Mouse (Mus musculus) ES-E14 (cell line): ENCODE measurements at regions not wholly inside any gene's neighbourhood (a gene's known extent, or its start where the extent isn't known, plus 50 kb on each side); places are given as distances from the start of the nearest gene placed in this dataset.
"Not testable (repeated sequence)": the region's sequence is repeated elsewhere in the genome, so short reads cannot be mapped to it uniquely, and the experiment has no call there.

Experiments
- DNase-seq: peaks from one replicate; pipeline ENCODE4 v3.0.0-alpha.2; 2013; ENCODE audit warnings: low read depth, low spot score
- H3K27ac ChIP-seq: 2 replicates; pipeline ENCODE4 v1.5.1; 2012; ENCODE audit warnings: low read depth, mild to moderate bottlenecking, low read length, moderate library complexity, mixed read lengths; ENCODE audit not compliant: poor library complexity, insufficient read depth, severe bottlenecking
- H3K36me3 ChIP-seq: 2 replicates; pipeline ENCODE4 v1.6.1; 2012; ENCODE audit warnings: mild to moderate bottlenecking, low read length, moderate library complexity, mixed read lengths; ENCODE audit not compliant: control insufficient read depth, poor library complexity, insufficient read depth, severe bottlenecking
- H3K4me1 ChIP-seq, 2 experiments: fragments of 150-350 bp in 1 of 2; sonication (generic) in 1 of 2; 2 replicates each; pipeline ENCODE4 v1.6.1; 2012; ENCODE audit warnings: low read length in 2 of 2, mild to moderate bottlenecking in 1 of 2, mixed read lengths in 1 of 2; ENCODE audit not compliant: control insufficient read depth in 2 of 2, insufficient read depth in 2 of 2, poor library complexity in 1 of 2
- H3K4me3 ChIP-seq, 2 experiments: fragments of 150-350 bp in 1 of 2; sonication (generic) in 1 of 2; 2 replicates each; pipeline ENCODE4 v1.5.1; 2012; ENCODE audit warnings: low read length in 2 of 2, low read depth in 1 of 2, mild to moderate bottlenecking in 1 of 2, mixed read lengths in 1 of 2; ENCODE audit not compliant: insufficient read depth in 1 of 2, poor library complexity in 1 of 2, severe bottlenecking in 1 of 2
- H3K9ac ChIP-seq: 2 replicates; pipeline ENCODE4 v1.6.1; 2012; ENCODE audit warnings: low read depth, mild to moderate bottlenecking, low read length, mixed read lengths; ENCODE audit not compliant: poor library complexity, insufficient read depth, severe bottlenecking
- H3K9me3 ChIP-seq: fragments of 150-350 bp; sonication (generic); 2 replicates; pipeline ENCODE4 v1.6.1; 2012; ENCODE audit warnings: low read depth, mild to moderate bottlenecking, low read length; ENCODE audit not compliant: control insufficient read depth, insufficient read depth
- CHD2 ChIP-seq: IDR thresholded peaks from 2 replicates; pipeline ENCODE4 v1.6.1; 2014; ENCODE audit warnings: mild to moderate bottlenecking, low read depth, low read length, inconsistent platforms
- HCFC1 ChIP-seq: IDR thresholded peaks from 2 replicates; pipeline ENCODE4 v1.6.1; 2012; ENCODE audit warnings: low read length, inconsistent platforms, borderline replicate concordance; ENCODE audit not compliant: insufficient read depth
- MAFK ChIP-seq: IDR thresholded peaks from 2 replicates; pipeline ENCODE4 v1.6.1; 2014; ENCODE audit warnings: mild to moderate bottlenecking, low read depth, low read length, inconsistent platforms; ENCODE audit not compliant: insufficient read depth
- ZC3H11A ChIP-seq: IDR thresholded peaks from 2 replicates; pipeline ENCODE4 v1.6.1; 2012; ENCODE audit warnings: low read depth, mild to moderate bottlenecking, inconsistent platforms, low read length, borderline replicate concordance
- ZNF384 ChIP-seq: IDR thresholded peaks from 2 replicates; pipeline ENCODE4 v1.6.1; 2012; ENCODE audit warnings: low read depth, low read length, inconsistent platforms
- in situ Hi-C, 2 experiments: fragments of 600-800 bp; cut with MboI; formaldehyde crosslinking; loops; one replicate each; pipeline ENCODE4 v1.15.1; 2025; ENCODE audit warnings: low sequenced_read_pairs in 2 of 2, inconsistent platforms in 1 of 2; ENCODE audit not compliant: unreplicated experiment in 2 of 2

- Histone ChIP-seq H3K27ac (no peak overlapping the region), H3K36me3 (no peaks in the 10 kb centered on the region), H3K9ac (no peak overlapping the region), H3K4me1 (no peaks in the 10 kb centered on the region), H3K4me3 (no peak overlapping the region), H3K9me3 (no peaks in the 10 kb centered on the region)
- TF ChIP-seq ZC3H11A (no peak), MAFK (no peak), HCFC1 (no peak), ZNF384 (no peak), CHD2 (no peak)
- DNase-seq, result no peak
- in situ Hi-C loops, result no loop called here
These were observed 977.1 kb upstream of the Cdh8 start for GRCm38 (mm10) chr8:100393327-100393726.

GRCm38 (mm10) chr8:100367663-100368062 is 951.4 kb upstream of the Cdh8 start:
- no peak overlapping the region for H3K9ac ChIP-seq
- H3K4me1 ChIP-seq, result no peaks in the 10 kb centered on the region
- TF ChIP-seq HCFC1, result no peak
- no peak for TF ChIP-seq ZC3H11A
- TF ChIP-seq ZNF384, result no peak
- TF ChIP-seq MAFK, result no peak
- TF ChIP-seq CHD2, result no peak
- no peak overlapping the region for H3K4me3 ChIP-seq
- no peaks in the 10 kb centered on the region for H3K9me3 ChIP-seq
- in situ Hi-C loops, result no loop called here
- DNase-seq, result no peak
- no peak overlapping the region for H3K27ac ChIP-seq
- no peaks in the 10 kb centered on the region for H3K36me3 ChIP-seq

- in situ Hi-C loops, result no loop called here
- no peak overlapping the region for H3K27ac ChIP-seq
- H3K9me3 ChIP-seq, result no peaks in the 10 kb centered on the region
- TF ChIP-seq ZNF384 (no peak), ZC3H11A (no peak), CHD2 (no peak), HCFC1 (no peak), MAFK (no peak)
- no peak overlapping the region for H3K9ac ChIP-seq
- H3K4me1 ChIP-seq, result no peaks in the 10 kb centered on the region
- DNase-seq, result no peak
- no peak overlapping the region for H3K4me3 ChIP-seq
- H3K36me3 ChIP-seq, result no peaks in the 10 kb centered on the region
These were observed 946.5 kb upstream of the Cdh8 start for GRCm38 (mm10) chr8:100362772-100363171.

GRCm38 (mm10) chr8:100360541-100360940 is 944.3 kb upstream of the Cdh8 start:
- H3K4me1 ChIP-seq, H3K27ac ChIP-seq, in situ Hi-C loops, H3K36me3 ChIP-seq, H3K9me3 ChIP-seq, DNase-seq: not testable (repeated sequence)
- peak overlapping the region; percentile 48 to 49 for H3K4me3 ChIP-seq
- peak overlapping the region; percentile 54 for H3K9ac ChIP-seq

GRCm38 (mm10) chr8:100334528-100334927 is 918.3 kb upstream of the Cdh8 start:
- H3K36me3 ChIP-seq, result no peaks in the 10 kb centered on the region
- H3K9me3 ChIP-seq, result no peaks in the 10 kb centered on the region
- TF ChIP-seq ZNF384, result no peak
- TF ChIP-seq MAFK, result no peak
- TF ChIP-seq CHD2, result no peak
- no peak for TF ChIP-seq HCFC1
- TF ChIP-seq ZC3H11A, result no peak
- in situ Hi-C loops, result no loop called here
- H3K27ac ChIP-seq, result no peak overlapping the region
- no peaks in the 10 kb centered on the region for H3K4me1 ChIP-seq
- H3K9ac ChIP-seq, result no peak overlapping the region
- no peak overlapping the region for H3K4me3 ChIP-seq
- no peak for DNase-seq
